Mouse (Mus musculus): ENCODE measurements around the gene Rhoc.

DNA sequence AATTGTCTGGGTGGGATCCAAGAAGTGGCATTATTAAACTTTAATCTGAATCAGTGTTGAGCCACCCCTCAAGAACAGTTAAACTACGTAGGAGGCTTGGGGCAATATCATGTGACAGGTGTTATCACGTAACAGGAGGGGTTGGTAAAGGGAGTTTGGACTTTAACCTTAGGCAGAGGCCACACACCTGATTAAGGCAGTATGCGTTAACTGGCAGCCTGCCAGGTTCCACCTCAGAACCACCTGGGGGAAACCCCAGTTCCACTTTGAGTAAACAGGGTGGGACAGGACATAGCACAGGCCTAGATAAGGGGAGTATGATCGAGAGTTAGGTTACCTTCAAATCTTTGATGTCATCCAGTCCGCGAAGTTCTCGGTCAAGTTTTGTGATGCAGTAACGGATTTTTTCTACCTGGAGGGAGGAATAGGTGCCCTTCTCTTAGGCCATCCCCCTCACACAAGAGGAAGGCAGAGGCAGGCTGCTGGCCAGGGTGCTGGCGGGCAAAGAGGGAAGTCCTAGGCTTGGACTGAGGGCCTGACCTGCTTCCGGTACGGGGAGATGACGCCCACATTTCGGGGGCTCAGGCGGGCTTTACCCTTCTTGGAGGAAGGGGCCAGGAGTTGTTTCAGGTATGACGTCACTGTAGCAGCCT, 8.4 kb downstream of the Rhoc start:
- no peak for TF ChIP-seq CTCF (IDR thresholded peaks at IDR 0.05; ENCODE audit: low read depth)
- TF ChIP-seq EP300 (IDR thresholded peaks at IDR 0.05; ENCODE audit: low read depth): no peak
